Mouse (Mus musculus) kidney, adult 2 months (tissue): ENCODE results near the gene Smc6. TPM values are rescaled to one million over a fixed set of nuclear protein-coding genes. Genes with fewer than 3 reads are reported as not detected.

ENCODE experiments used
- DNase-seq: peaks from one replicate; pipeline ENCODE4 v3.0.0; 2021
- H3K27ac ChIP-seq: fragments of 200-500 bp; 2 replicates; pipeline ENCODE4 v1.5.1; 2012; ENCODE audit warnings: low read depth, low read length, control low read depth, inconsistent platforms; ENCODE audit not compliant: insufficient read depth
- H3K27me3 ChIP-seq: fragments of 200-500 bp; replicated peaks from 2 replicates; pipeline ENCODE4 v1.6.1; 2012; ENCODE audit warnings: mild to moderate bottlenecking, moderate library complexity, low read length, inconsistent platforms; ENCODE audit not compliant: control insufficient read depth, insufficient read depth
- H3K36me3 ChIP-seq: fragments of 200-500 bp; 2 replicates; pipeline ENCODE4 v1.6.1; 2012; ENCODE audit warnings: mild to moderate bottlenecking, moderate library complexity, low read length, inconsistent platforms; ENCODE audit not compliant: control insufficient read depth, insufficient read depth
- H3K4me1 ChIP-seq: fragments of 200-500 bp; 2 replicates; pipeline ENCODE4 v1.6.1; 2011; ENCODE audit warnings: low read length; ENCODE audit not compliant: control insufficient read depth, insufficient read depth
- H3K4me3 ChIP-seq: fragments of 200-500 bp; 2 replicates; pipeline ENCODE4 v1.5.1; 2011; ENCODE audit warnings: mild to moderate bottlenecking, low read depth, low read length, control low read depth; ENCODE audit not compliant: insufficient read depth
- CTCF ChIP-seq: fragments of 200-500 bp; conservative IDR thresholded peaks from 2 replicates; pipeline ENCODE4 v1.5.1; 2011; ENCODE audit warnings: low read depth, mild to moderate bottlenecking, control low read depth, low read length, moderate library complexity, mixed read lengths; ENCODE audit not compliant: insufficient read depth, insufficient read length
- POLR2A ChIP-seq: fragments of 200-500 bp; IDR thresholded peaks from one replicate; pipeline ENCODE4 v1.6.1; 2011; ENCODE audit warnings: low read depth, low read length, control low read depth
- WGBS: fragments of 180-500 bp; shearing (Covaris S2); methylation state at CpG from one replicate; pipeline ENCODE4 v1.1.7; 2018; 5-methylcytosine and 5-hydroxymethylcytosine counted together
- polyA plus RNA-seq: library from polyadenylated mRNA; depleted of rRNA; stranded (reverse); fragments of >200 nt; gene quantifications from 2 replicates; pipeline ENCODE4 v1.2.3, GENCODE M21; 2012

The Smc6 gene
- polyA plus RNA-seq, 1 experiment, result 10.8 TPM

DNA sequence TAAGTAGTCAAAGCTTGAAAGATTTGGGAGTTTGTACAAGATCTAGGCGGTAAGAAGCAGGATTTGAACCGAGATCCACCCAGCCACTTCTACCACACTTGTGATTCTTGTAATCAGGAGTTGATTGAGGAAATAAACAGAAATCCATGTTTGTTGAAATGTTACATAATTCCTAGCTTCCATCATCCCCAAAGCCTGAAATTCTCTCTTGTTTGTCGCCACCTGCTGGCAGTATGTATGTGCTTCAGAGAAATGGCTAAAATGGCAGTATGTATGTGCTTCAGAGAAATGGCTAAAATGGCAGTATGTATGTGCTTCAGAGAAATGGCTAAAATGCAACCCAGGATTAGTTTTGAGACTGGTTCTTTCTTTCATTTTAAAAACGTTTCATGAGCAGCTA is 71.2 kb downstream of the Smc6 start:
- no peaks in the 10 kb centered on the region for H3K27me3 ChIP-seq
- H3K27ac ChIP-seq, result no peak overlapping the region
- WGBS, result 39% methylated on average over 4 of the region's 4 CpGs
- no peak for TF ChIP-seq POLR2A
- peak; percentile 24 for TF ChIP-seq CTCF
- no peak overlapping the region for H3K4me3 ChIP-seq
- H3K4me1 ChIP-seq, result no peaks in the 10 kb centered on the region; the same call in 1 of the 2 replicates
- no peaks in the 10 kb centered on the region for H3K36me3 ChIP-seq
- DNase-seq, result peak; percentile 72

DNA sequence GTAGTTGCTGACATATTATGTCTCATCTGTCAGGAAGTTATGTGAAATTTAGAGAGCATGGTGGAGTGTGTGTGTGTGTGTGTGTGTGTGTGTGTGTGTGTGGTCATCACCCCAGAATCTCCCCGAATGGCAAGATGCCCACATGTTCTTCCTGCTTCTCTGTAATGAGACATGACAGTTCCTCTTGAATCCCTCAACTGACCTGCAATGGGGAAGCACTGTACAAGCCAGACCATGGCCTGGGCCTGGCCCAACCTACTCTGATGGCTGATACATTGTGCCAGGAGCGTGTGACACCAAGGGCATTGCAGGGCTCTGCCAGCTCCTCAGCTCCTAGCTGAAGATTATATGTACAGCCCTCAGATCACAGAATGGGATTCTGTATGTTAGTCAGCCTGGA is 72.6 kb downstream of the Smc6 start:
- no peaks in the 10 kb centered on the region for H3K36me3 ChIP-seq
- H3K27ac ChIP-seq, result no peak overlapping the region
- H3K4me1 ChIP-seq, result no peaks in the 10 kb centered on the region; the same call in 1 of the 2 replicates
- no peak overlapping the region for H3K4me3 ChIP-seq
- H3K27me3 ChIP-seq, result no peaks in the 10 kb centered on the region
- DNase-seq, result no peak
- TF ChIP-seq POLR2A, result no peak
- TF ChIP-seq CTCF, result no peak
- WGBS, result 89% methylated on average over 2 of the region's 2 CpGs

DNA sequence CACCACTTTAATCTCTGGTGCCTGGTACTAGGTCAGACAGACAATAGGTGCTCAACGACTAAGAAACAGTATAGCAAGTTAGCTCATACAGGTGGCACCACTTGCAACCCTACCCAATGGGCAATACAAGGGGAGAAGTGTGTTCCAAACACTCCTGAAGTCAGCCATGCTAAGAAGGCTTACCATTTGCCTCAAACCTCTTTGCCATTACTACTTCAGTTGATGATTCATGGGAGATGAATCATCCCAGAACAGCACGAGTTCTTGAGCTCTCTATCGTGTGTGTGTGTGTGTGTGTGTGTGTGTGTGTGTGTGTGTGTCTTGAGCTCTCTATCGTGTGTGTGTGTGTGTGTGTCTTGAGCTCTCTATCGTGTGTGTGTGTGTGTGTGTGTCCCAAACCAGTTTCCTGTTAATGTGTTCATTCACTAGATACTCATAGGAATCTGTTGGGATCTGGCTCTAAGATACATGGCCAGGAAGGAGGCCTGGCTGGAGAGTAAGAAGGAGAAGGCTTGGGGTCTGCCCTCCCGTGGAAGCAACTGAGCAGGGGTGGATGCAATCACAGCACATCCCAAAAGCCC is 76.4 kb downstream of the Smc6 start:
- Histone ChIP-seq H3K4me3 (no peak overlapping the region), H3K36me3 (no peaks in the 10 kb centered on the region), H3K27me3 (no peaks in the 10 kb centered on the region), H3K27ac (no peak overlapping the region), H3K4me1 (no peaks in the 10 kb centered on the region)
- 62% methylated on average over 6 of the region's 6 CpGs for WGBS
- TF ChIP-seq CTCF, result no peak
- TF ChIP-seq POLR2A, result no peak
- DNase-seq, result no peak

DNA sequence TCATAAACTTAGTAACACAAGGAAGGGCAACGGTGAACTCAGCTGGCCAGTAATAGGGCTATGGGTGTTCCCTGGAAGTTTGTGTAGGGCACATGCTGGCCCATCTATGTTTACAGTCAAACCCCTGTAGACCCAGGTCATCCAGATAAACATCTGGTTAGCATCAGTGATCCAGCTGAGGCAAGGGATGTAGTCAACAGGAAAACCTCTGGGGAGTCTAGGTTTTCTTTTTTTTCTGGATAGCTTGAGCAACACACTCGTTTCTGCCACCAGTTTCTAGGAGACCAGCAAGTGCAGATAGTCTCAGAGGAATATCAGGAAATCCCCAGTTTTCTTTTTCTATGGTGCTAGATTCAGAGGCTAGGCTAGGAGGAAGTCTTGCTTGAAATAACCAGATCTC is 80.3 kb downstream of the Smc6 start:
- Histone ChIP-seq H3K27me3 (no peaks in the 10 kb centered on the region), H3K4me1 (no peaks in the 10 kb centered on the region), H3K4me3 (no peak overlapping the region), H3K36me3 (no peaks in the 10 kb centered on the region), H3K27ac (no peak overlapping the region)
- TF ChIP-seq POLR2A, result no peak
- TF ChIP-seq CTCF, result no peak
- DNase-seq, result no peak
- 45% methylated on average over 2 of the region's 2 CpGs for WGBS

DNA sequence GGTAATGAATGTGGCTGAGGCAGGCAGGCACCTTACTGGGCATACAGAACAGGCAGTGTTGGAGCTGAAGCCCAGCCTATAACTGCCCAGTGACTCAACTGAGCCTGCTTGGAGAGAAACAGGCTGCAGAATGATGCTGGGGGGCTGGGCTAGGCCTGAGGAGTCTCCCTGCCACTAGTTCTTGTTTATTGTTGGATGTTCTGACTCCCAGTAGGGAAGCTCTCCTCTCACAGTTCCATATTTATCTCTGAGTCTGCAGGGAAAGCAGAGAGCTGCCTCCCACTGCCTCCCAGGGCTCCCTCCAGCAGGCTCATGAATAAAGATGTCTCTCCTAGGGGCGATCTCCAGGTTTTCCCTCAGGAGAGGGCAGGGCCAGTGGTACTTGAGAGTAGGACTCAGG is 82.7 kb downstream of the Smc6 start:
- TF ChIP-seq POLR2A (no peak), CTCF (no peak)
- H3K27me3 ChIP-seq, result no peaks in the 10 kb centered on the region
- no peak overlapping the region for H3K4me3 ChIP-seq
- 12% methylated on average over 1 of the region's 1 CpGs for WGBS
- H3K4me1 ChIP-seq, result no peaks in the 10 kb centered on the region
- DNase-seq, result no peak
- no peak overlapping the region for H3K27ac ChIP-seq
- H3K36me3 ChIP-seq, result no peaks in the 10 kb centered on the region

DNA sequence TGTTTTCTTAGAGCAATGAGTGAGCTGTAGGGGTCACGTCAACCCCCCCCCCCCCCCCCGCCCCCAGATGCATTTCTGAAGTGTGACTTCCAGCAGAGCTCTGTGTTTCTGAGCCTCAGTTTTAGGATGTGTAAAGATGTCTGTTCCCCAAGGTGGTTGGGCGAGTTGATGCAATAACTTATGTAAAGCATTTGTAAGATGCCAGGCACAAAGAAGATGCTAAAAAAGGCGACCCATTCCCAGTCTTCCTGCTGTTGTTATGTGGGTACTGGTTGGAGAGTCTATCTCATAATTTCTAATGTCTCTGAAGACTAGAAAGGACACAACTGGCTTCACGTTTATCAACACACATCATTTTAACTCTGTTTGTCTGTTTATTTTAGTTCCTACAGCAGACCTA is 84.2 kb downstream of the Smc6 start:
- 51% methylated on average over 5 of the region's 5 CpGs for WGBS
- DNase-seq, result no peak
- H3K36me3 ChIP-seq, result no peaks in the 10 kb centered on the region
- H3K27ac ChIP-seq, result no peak overlapping the region
- H3K4me1 ChIP-seq, result no peaks in the 10 kb centered on the region
- H3K27me3 ChIP-seq, result no peaks in the 10 kb centered on the region
- TF ChIP-seq POLR2A, result no peak
- no peak for TF ChIP-seq CTCF
- no peak overlapping the region for H3K4me3 ChIP-seq

DNA sequence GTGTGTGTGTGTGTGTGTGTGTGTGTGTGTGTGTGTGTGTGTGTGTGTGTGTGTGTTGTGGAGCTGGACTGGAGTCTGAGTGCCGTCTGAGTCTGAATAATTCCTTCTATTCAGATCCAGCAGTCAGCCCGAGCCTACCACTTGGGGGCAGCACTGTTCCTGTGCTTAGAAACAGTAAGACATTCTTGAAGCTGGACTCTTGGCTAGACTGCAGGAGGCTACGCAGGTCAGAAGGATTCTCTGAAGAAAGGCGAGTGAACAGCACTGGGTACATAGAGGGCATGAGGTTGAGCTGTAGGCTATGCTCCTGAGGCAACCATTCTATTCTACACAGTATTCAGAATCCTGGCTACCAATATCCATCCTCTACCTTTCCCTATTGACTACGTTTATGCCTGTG is 85.2 kb downstream of the Smc6 start:
- WGBS, result 26% methylated on average over 5 of the region's 5 CpGs
- Histone ChIP-seq H3K27ac (no peak overlapping the region), H3K4me3 (no peak overlapping the region), H3K4me1 (no peaks in the 10 kb centered on the region), H3K36me3 (no peaks in the 10 kb centered on the region), H3K27me3 (no peaks in the 10 kb centered on the region)
- DNase-seq, result peak; percentile 75
- TF ChIP-seq POLR2A, result no peak
- TF ChIP-seq CTCF, result peak; percentile 73
